Mouse (Mus musculus) heart, adult 11 months (tissue): ENCODE data around the gene Gng7.

Experiments used
- DNase-seq: peaks from one replicate; pipeline ENCODE4 v3.0.0; 2022

The Gng7 gene

DNA sequence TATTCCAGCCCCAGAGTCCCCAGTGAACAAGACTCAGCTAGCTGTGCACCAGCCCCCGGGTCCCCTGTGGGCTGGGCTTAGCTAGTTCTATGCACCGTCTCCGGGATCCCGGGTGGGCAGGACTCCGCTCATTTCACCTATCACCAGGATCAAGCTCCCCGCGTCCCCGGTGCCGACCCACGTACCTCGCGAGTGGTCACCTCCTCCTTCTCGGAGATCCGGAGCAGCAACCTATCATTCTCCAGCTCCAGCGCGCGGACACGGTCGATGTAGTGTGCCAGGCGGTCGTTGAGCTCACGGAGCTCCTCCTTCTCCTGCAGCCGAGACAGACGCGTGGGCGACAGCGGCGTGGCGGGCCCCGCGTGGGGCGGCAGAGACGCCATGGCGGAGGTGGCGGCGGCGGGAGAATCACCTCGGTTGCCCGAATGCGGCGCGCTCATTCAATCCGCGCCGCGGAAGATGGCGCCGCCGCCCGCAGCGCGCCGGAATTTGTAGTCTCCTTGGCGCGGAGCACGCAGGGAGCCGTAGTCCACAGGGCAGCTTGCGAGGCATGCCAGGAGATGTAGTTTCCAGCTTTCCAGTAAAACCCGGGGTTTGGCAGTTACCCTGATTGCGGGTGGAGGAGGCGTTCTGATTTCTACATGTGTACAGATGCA, 96.8 kb downstream of the Gng7 start, which contains the start of gene Lmnb2:
Gene Lmnb2, minus strand, starts transcription at position 467 of the 656 bp plus-strand sequence.
- peak; percentile 97 for DNase-seq

DNA sequence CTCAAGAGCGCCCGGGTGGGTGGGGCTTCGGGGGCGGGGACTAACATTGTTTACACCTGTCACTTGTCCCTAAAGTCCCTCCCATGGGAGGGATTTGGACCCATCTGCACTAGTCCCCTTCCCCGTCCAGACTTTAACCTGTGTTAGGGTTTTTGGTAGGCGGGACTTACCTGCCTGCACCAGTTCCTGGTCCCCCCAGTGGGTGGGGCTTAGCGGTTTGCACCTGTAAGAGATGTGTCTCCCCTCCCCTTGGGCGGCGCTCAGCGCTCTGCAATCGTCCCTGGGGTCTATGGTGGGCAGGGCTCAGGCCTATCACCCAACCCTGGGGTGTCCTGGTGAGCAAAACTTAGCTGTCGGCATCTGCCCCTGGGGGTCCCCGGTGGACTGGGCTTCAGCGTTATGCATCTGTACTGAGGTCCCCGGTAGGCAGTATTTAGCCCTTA, 97.4 kb downstream of the Gng7 start:
- DNase-seq: peak; percentile 94

GRCm38 (mm10) chr10:80915736-80916135, 99.0 kb downstream of the Gng7 start:
- DNase-seq: no peak

GRCm38 (mm10) chr10:80915260-80915659, 99.5 kb downstream of the Gng7 start:
- no peak for DNase-seq

- no peak for DNase-seq
Measured at GRCm38 (mm10) chr10:80914253-80914656, 100.5 kb downstream of the Gng7 start.

DNA sequence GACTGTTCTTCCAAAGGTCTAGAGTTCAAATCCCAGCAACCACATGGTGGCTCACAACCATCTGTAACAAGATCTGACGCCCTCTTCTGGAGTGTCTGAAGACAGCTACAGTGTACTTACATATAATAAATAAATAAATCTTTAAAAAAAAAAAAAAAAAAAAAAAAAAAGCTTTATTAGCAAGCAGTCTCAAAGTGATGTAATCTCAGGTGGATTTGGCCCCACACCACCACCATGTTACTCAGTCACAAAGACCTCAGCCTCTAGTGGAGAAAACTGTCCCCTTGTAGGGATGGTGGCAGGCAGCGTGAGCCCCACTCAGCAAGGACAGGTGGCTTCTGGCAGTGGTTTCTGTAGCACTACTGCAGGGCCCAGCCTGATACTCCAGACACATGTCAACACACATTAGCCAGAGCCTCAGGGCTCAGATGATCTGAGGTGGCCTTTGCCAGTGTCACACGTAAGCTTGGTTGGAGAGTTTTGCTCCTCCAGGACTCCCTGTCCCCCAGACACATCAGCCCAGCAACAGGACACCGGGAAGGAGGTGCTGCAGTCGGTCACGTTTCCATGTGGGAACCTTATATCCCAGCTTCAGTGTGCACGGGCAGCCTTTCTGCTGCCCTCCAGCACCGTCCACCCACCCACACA, 101.3 kb downstream of the Gng7 start:
- DNase-seq: no peak

- no peak for DNase-seq
Measured at GRCm38 (mm10) chr10:80911891-80912290, 102.9 kb downstream of the Gng7 start.

GRCm38 (mm10) chr10:80911354-80911753, 103.4 kb downstream of the Gng7 start:
- DNase-seq: no peak

DNA sequence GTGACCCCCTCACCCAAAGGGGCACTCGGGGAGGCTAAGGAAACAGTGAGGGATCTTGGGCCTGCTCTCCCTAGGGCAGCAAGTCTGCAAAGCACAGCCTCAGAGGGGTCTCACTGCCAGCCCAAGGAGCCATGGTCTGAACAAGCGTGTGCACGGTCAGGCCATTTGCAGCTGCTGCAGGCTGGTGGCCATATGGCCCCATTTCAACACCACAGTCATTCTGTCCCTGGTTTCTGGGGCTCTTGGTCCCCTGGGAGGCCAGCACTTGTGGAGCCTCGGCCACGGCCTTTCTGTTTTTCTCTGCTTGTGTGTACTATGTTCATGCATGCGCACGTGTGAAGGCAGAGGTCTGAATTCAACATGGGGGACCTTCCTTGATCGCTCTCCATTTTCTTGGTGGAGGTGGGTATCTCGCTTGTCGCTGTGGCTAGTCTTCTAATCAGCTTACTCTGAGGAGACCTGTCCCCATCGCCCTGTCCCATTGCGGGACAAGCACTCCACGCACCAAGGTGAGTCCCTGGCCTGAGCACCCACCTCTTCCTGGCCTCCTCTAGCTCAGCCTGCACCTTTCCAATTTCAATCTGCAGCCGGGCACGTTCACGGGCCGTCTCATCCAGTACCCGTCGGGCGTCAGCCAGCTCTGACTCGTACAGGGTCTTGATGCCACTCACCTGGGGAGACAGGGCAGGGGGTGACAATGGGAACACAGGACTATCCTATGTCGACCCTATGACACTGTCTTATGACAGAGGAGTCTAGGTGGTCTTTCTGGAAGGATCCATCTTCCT, 105.2 kb downstream of the Gng7 start:
- peak; percentile 92 for DNase-seq

DNA sequence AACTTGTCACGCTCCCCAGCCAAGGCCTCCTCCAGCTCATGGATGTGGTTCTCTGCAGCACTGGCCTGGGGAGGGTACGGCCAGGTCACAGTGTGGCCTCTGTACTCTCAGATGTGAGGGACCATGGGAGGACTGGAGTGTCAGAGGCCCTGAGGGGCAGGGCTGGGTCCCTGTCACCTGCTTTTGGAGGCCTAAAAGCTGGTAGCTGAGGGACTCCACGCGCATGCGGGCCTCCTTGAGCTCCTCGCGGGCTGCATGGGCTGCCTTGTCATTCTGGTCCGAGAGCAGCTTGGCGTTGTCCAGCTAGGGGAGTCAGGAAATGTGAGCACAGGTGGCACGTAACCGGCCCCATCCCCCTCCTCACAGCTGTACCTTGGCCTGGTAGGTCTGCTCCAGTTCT, 110.0 kb downstream of the Gng7 start:
- DNase-seq: peak; percentile 86

- DNase-seq: peak; percentile 91
Measured at GRCm38 (mm10) chr10:80904004-80904693, 110.6 kb downstream of the Gng7 start.

- peak; percentile 94 for DNase-seq
Measured at GRCm38 (mm10) chr10:80903282-80903681, 111.5 kb downstream of the Gng7 start.

GRCm38 (mm10) chr10:80902273-80902940, 112.3 kb downstream of the Gng7 start:
- DNase-seq: peak; percentile 91

DNA sequence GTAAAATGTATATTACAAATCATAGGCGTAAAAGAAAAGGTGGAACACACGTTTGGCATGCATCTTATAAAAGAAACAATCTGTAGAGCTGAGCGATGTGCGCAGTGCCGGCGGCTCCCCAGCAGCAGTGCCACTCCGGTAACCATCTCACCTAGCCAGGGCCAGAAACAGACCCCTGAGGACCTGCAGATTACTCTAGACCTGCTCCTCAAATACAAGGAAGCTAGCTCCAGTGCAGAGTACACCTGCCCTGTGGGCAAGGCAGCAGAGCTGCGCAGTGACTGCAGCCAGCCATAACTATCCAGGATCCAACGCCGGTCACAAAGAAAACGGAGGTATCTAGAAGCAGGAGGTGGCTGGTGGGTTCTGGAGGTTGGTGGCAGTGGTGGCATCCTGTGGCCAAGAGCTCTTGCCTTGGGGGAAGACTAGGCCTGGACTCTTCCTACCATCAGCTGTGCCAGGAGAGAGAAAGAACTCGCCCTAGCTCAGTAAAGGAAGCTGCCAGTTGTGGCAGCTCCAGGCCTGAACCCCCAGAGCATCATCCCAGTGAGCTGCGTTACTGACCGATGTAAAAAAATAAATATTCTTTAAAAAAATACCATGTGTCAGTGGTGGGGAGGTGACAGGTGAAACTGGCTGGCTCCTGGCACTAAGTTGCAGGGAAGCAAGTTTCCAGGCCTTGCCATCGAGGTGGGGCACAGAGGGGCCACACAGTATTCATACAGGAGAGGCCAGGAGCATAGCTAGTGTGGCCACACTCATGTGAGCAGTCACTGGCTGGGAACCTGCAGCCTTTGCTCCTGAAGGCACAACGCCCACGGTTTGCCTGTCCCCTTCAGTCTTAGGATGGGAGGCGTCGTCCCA, 113.1 kb downstream of the Gng7 start:
- DNase-seq: peak; percentile 95

DNA sequence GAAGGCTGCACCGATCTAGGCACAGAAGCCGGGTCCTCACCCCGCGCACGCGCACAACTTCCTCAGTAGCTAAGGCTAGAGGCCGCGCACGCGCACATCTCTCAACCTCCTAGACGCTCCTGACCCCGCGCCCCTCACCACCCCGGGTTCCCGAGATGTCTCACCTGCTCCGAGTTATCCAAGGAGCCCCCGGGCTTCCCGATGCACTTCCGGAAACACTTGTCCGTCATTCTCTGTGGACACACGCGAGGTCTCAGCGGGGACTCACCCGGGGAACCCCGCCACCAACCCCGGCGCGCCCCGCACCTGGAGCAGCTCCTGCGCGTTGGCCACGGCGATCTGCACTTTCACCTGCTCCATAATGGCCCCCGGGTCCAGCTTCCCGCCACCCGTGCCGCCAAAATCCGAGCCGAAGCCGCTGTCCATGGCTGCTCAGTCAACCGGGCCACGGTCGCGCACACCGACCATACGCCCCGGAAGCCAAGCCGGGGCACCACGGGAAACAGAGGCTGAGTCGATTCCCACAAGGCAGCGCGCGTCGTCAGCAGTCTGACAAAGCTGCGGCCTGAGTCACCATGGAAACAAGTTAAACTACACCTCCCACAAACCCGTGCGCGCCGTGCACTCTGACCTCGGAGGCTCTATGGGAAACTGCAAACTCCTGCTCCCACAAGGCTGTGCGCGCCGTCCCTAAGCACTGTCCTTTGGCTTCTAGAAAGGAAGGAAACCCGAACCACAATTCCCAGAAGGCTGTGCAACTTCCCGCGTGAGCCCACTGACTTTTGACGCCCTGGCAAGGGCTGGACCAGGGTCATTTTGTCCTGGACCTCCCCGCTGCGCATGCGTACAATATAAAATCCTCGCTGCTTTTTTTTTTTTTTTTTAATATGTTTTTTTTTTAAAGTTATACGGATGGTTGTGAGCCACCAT, 114.2 kb downstream of the Gng7 start, which contains the start of gene Timm13:
Gene Timm13, minus strand, starts transcription at position 652 of the 930 bp plus-strand sequence.
- peak; percentile 100 for DNase-seq

DNA sequence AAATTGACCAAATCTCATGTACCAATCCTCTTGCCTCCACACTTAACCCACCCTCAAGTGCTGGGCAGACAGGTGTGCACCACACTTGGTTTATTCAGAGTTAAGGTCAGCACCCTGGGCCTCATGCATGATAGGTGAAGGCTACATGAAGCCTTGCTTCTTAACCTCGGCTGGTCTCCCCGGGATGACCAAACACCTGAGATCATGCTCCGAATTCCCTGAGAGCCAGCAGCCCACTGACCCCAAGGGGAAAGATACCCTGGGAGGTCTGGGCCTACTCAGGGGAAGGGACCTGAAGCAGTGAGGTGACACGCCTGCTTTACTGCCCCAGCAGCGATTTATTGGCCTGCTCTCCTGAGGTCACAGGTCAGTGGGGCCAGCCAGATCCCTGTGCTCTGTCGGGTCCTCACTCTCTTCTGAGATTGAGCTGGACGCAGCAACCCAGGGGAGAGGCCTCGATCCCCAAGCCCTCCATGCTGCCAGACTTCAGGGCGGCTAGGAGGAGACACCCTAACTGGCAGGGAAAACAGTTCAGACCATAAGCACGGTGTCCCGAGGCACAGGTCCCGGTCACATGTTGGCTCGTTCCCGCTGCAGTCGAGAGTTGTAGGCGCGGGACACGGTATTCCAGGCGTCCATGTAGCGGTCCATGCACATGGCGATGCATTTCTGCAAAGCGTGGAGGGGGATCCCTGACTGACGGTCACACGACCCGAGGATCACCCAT, 115.0 kb downstream of the Gng7 start:
- peak; percentile 97 for DNase-seq

DNA sequence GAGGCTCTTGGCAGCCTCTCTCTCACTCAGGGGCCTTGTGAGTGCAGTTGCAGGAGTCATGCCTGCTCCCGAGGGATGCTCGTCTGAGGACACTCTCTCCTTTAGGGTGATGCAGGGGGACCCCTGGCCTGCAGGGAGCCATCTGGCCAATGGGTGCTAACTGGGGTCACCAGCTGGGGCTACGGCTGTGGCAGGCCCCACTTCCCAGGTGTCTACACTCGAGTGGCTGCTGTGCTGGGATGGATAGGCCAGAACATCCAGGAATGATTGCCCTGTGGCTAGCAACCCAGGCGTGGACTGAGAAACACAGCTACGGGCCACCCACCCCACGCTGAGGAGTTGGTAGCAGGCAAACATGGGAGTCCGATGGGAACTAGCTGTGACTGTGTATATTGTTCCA, 115.7 kb downstream of the Gng7 start:
- DNase-seq: peak; percentile 95
